Mouse (Mus musculus): Measurements from ENCODE around the gene AC140267.1. TPM values are rescaled to one million over a fixed set of nuclear protein-coding genes. Genes with fewer than 3 reads are reported as not detected.

The AC140267.1 gene
- polyA plus RNA-seq, 1 experiment, result not detected

GRCm38 (mm10) chr15:80206057-80206565 lies 29.5 kb upstream of the AC140267.1 start:
- no peak for TF ChIP-seq TAL1 (IDR thresholded peaks at IDR 0.05; ENCODE audit: low read length)
- TF ChIP-seq GATA1 (IDR thresholded peaks at IDR 0.05; ENCODE audit: low read length), result no peak

GRCm38 (mm10) chr15:80208446-80208845 lies 27.2 kb upstream of the AC140267.1 start:
- Histone ChIP-seq H3K4me1 (ENCODE audit: control insufficient read depth) (peaks cover 2% of the 10 kb centered on the region; the same call in 1 of the 2 replicates), H3K27me3 (ENCODE audit: control insufficient read depth) (peaks cover 4% of the 10 kb centered on the region), H3K9me3 (ENCODE audit: control insufficient read depth, low read length) (no peaks in the 10 kb centered on the region), H3K4me3 (replicated peaks) (no peak overlapping the region), H3K36me3 (ENCODE audit: control insufficient read depth) (no peaks in the 10 kb centered on the region; the same call in 1 of the 2 replicates)
- TF ChIP-seq GATA1 (IDR thresholded peaks at IDR 0.05; ENCODE audit: low read length), result no peak
- no peak for TF ChIP-seq TAL1 (IDR thresholded peaks at IDR 0.05; ENCODE audit: low read length)

More at GRCm38 (mm10) chr15:80206057-80206565, 29.5 kb upstream of the AC140267.1 start:
- no peak overlapping the region for H3K4me3 ChIP-seq (replicated peaks)
- H3K36me3 ChIP-seq (ENCODE audit: control insufficient read depth), result no peaks in the 10 kb centered on the region
- no peaks in the 10 kb centered on the region for H3K4me1 ChIP-seq (ENCODE audit: control insufficient read depth)
- H3K9me3 ChIP-seq (ENCODE audit: control insufficient read depth, low read length), result no peaks in the 10 kb centered on the region
- H3K27me3 ChIP-seq (ENCODE audit: control insufficient read depth), result no peaks in the 10 kb centered on the region; the same call in 1 of the 2 replicates

DNA sequence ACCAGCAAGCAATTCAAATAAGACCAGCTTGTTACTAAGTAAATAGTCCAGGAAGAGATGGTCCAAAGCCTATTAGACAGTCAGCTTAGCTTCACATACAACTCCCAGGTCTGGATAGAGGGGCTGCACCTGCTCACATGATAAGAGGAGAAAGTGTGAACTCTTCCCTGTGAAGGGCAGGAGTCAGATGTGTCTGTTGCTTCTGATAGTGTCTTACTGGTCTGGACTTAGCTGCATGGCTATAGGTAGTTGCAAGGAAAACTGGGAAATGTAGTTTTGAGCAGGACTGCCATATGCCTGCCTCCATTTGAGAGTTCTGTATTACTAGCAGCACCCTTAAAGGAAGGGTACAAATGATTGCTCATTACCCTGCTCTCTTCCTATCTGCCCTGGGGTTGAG lies 21.9 kb upstream of the AC140267.1 start:
- Histone ChIP-seq H3K4me1 (ENCODE audit: control insufficient read depth) (peaks cover 4% of the 10 kb centered on the region), H3K27me3 (ENCODE audit: control insufficient read depth) (peaks cover 6% of the 10 kb centered on the region), H3K36me3 (ENCODE audit: control insufficient read depth) (no peaks in the 10 kb centered on the region; the same call in 1 of the 2 replicates), H3K4me3 (replicated peaks) (no peak overlapping the region), H3K9me3 (ENCODE audit: control insufficient read depth, low read length) (no peaks in the 10 kb centered on the region)
- TF ChIP-seq GATA1 (IDR thresholded peaks at IDR 0.05; ENCODE audit: low read length) (no peak), TAL1 (IDR thresholded peaks at IDR 0.05; ENCODE audit: low read length) (no peak)

- no peak for TF ChIP-seq GATA1 (IDR thresholded peaks at IDR 0.05; ENCODE audit: low read length)
- TF ChIP-seq TAL1 (IDR thresholded peaks at IDR 0.05; ENCODE audit: low read length), result no peak
- no peak overlapping the region for H3K4me3 ChIP-seq (replicated peaks)
- no peaks in the 10 kb centered on the region for H3K9me3 ChIP-seq (ENCODE audit: control insufficient read depth, low read length)
- peaks cover 4% of the 10 kb centered on the region for H3K4me1 ChIP-seq (ENCODE audit: control insufficient read depth)
- H3K36me3 ChIP-seq (ENCODE audit: control insufficient read depth), result no peaks in the 10 kb centered on the region; the same call in 1 of the 2 replicates
- H3K27me3 ChIP-seq (ENCODE audit: control insufficient read depth), result peaks cover 10% of the 10 kb centered on the region
These were observed 19.7 kb upstream of the AC140267.1 start for GRCm38 (mm10) chr15:80215716-80216479.

DNA sequence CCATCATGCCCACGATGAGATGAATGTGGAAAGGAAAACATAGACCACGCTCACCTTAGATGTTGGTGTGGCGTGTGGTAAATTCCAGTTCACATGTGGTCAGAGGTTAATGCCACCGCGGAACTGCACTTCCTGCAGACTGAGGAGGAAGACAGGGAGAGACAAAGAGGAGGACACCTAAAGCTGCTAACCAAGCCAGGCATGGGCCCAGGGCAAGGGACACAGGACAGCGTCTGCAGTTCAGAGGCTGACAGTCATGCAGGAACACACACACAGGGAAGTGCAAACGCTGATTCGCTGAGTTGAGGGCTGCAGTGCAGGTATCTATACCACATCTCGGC lies 19.2 kb upstream of the AC140267.1 start:
- no peaks in the 10 kb centered on the region; the same call in 1 of the 2 replicates for H3K36me3 ChIP-seq (ENCODE audit: control insufficient read depth)
- H3K4me1 ChIP-seq (ENCODE audit: control insufficient read depth), result peaks cover 4% of the 10 kb centered on the region
- no peak for TF ChIP-seq TAL1 (IDR thresholded peaks at IDR 0.05; ENCODE audit: low read length)
- no peak for TF ChIP-seq GATA1 (IDR thresholded peaks at IDR 0.05; ENCODE audit: low read length)
- no peak overlapping the region for H3K4me3 ChIP-seq (replicated peaks)
- H3K9me3 ChIP-seq (ENCODE audit: control insufficient read depth, low read length), result no peaks in the 10 kb centered on the region
- H3K27me3 ChIP-seq (ENCODE audit: control insufficient read depth), result peaks cover 10% of the 10 kb centered on the region

- Histone ChIP-seq H3K4me3 (replicated peaks) (no peak overlapping the region), H3K36me3 (ENCODE audit: control insufficient read depth) (no peaks in the 10 kb centered on the region), H3K4me1 (ENCODE audit: control insufficient read depth) (peaks cover 4% of the 10 kb centered on the region), H3K9me3 (ENCODE audit: control insufficient read depth, low read length) (no peaks in the 10 kb centered on the region), H3K27me3 (ENCODE audit: control insufficient read depth) (peaks cover 6% of the 10 kb centered on the region)
- no peak for TF ChIP-seq GATA1 (IDR thresholded peaks at IDR 0.05; ENCODE audit: low read length)
- TF ChIP-seq TAL1 (IDR thresholded peaks at IDR 0.05; ENCODE audit: low read length), result no peak
These were observed 18.2 kb upstream of the AC140267.1 start for GRCm38 (mm10) chr15:80217476-80217875.

DNA sequence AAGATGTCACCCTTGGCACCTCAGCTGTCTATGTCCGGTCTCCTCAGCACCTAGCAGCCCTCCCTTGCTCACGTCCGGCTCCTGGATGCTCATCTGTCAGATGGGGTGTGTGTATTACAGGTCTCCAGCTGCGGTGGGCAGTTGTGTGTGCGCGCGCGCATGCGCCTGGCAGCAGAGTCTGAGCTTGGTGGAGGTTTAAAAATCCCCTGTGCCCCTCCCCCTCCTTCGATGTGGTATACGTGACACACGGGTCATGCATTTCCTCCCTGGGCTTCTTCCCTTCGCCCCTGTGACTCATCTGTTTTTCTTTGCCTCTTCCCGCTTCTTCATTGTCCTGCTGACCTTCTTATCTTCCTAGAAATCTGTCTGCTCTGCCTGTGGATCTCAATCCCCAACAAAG lies 16.4 kb upstream of the AC140267.1 start:
- Histone ChIP-seq H3K27me3 (ENCODE audit: control insufficient read depth) (peaks cover 6% of the 10 kb centered on the region), H3K36me3 (ENCODE audit: control insufficient read depth) (no peaks in the 10 kb centered on the region), H3K4me3 (replicated peaks) (no peak overlapping the region), H3K4me1 (ENCODE audit: control insufficient read depth) (no peaks in the 10 kb centered on the region), H3K9me3 (ENCODE audit: control insufficient read depth, low read length) (no peaks in the 10 kb centered on the region)
- no peak for TF ChIP-seq GATA1 (IDR thresholded peaks at IDR 0.05; ENCODE audit: low read length)
- TF ChIP-seq TAL1 (IDR thresholded peaks at IDR 0.05; ENCODE audit: low read length), result no peak

GRCm38 (mm10) chr15:80219705-80220657 lies 15.7 kb upstream of the AC140267.1 start:
- Histone ChIP-seq H3K27me3 (ENCODE audit: control insufficient read depth) (peaks cover 6% of the 10 kb centered on the region), H3K4me3 (replicated peaks) (no peak overlapping the region), H3K4me1 (ENCODE audit: control insufficient read depth) (peaks cover 2% of the 10 kb centered on the region), H3K36me3 (ENCODE audit: control insufficient read depth) (no peaks in the 10 kb centered on the region), H3K9me3 (ENCODE audit: control insufficient read depth, low read length) (no peaks in the 10 kb centered on the region)
- TF ChIP-seq GATA1 (IDR thresholded peaks at IDR 0.05; ENCODE audit: low read length) (no peak), TAL1 (IDR thresholded peaks at IDR 0.05; ENCODE audit: low read length) (no peak)

DNA sequence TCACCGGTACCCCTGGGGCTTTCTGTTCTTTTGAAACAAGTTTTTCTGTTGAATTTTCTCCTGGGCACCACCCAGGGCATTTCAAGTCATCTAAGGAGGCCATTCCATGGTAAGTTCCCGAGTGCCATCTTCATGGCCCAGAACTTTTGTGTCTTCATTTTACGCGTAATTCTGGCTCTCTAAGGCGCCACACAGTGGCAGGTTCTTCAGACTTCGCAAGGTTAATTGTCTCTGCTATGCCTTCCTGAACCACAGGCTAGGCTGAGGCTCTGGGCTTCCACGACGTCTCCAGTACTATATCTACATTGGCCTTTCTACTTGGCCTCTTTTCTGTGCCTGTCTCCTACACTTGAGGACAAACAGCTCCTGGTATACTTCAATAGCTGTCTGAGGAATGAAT lies 14.6 kb upstream of the AC140267.1 start:
- no peak overlapping the region for H3K4me3 ChIP-seq (replicated peaks)
- H3K36me3 ChIP-seq (ENCODE audit: control insufficient read depth), result no peaks in the 10 kb centered on the region
- peaks cover 6% of the 10 kb centered on the region for H3K27me3 ChIP-seq (ENCODE audit: control insufficient read depth)
- TF ChIP-seq TAL1 (IDR thresholded peaks at IDR 0.05; ENCODE audit: low read length), result no peak
- TF ChIP-seq GATA1 (IDR thresholded peaks at IDR 0.05; ENCODE audit: low read length), result no peak
- H3K4me1 ChIP-seq (ENCODE audit: control insufficient read depth), result peaks cover 8% of the 10 kb centered on the region
- no peaks in the 10 kb centered on the region for H3K9me3 ChIP-seq (ENCODE audit: control insufficient read depth, low read length)

Data from erythroblast, embryonic 14.5 days (primary cell).